Mouse (Mus musculus) liver, adult 2 months (tissue): ENCODE measurements at regions not wholly inside any gene's neighbourhood (a gene's known extent, or its start where the extent isn't known, plus 50 kb on each side); places are given as distances from the start of the nearest gene placed in this dataset.

Experiments used
- DNase-seq: peaks from one replicate; pipeline ENCODE4 v3.0.0-alpha.2; 2011; ENCODE audit warnings: low read depth, low spot score; ENCODE audit errors: extremely low read depth
- H3K27ac ChIP-seq: fragments of 200-500 bp; replicated peaks from 2 replicates; pipeline ENCODE4 v1.5.1; 2012; ENCODE audit warnings: low read depth, mild to moderate bottlenecking, control low read depth, inconsistent platforms, low read length; ENCODE audit not compliant: insufficient read depth
- H3K27me3 ChIP-seq: fragments of 200-500 bp; 2 replicates; pipeline ENCODE4 v1.6.1; 2012; ENCODE audit warnings: mild to moderate bottlenecking, moderate library complexity, low read length, inconsistent platforms; ENCODE audit not compliant: control insufficient read depth, insufficient read depth
- H3K36me3 ChIP-seq: fragments of 200-500 bp; 2 replicates; pipeline ENCODE4 v1.6.1; 2012; ENCODE audit warnings: low read length, inconsistent platforms; ENCODE audit not compliant: control insufficient read depth, insufficient read depth
- H3K4me1 ChIP-seq: fragments of 200-500 bp; 2 replicates; pipeline ENCODE4 v1.6.1; 2011; ENCODE audit warnings: low read length; ENCODE audit not compliant: control insufficient read depth, insufficient read depth
- H3K4me3 ChIP-seq: fragments of 200-500 bp; 2 replicates; pipeline ENCODE4 v1.5.1; 2011; ENCODE audit warnings: low read depth, mild to moderate bottlenecking, control low read depth, low read length, moderate library complexity; ENCODE audit not compliant: insufficient read depth
- H3K79me2 ChIP-seq: fragments of 200-500 bp; 2 replicates; pipeline ENCODE4 v1.6.1; 2012; ENCODE audit warnings: inconsistent platforms, mild to moderate bottlenecking, low read length, moderate library complexity; ENCODE audit not compliant: control insufficient read depth, insufficient read depth
- H3K9ac ChIP-seq: fragments of 200-500 bp; 2 replicates; pipeline ENCODE4 v1.6.1; 2012; ENCODE audit warnings: low read depth, mild to moderate bottlenecking, control low read depth, inconsistent platforms, low read length
- CTCF ChIP-seq: fragments of 200-500 bp; IDR thresholded peaks from 2 replicates; pipeline ENCODE4 v1.5.1; 2011; ENCODE audit warnings: low read depth, low read length, control low read depth
- POLR2A ChIP-seq: fragments of 200-500 bp; IDR thresholded peaks from 2 replicates; pipeline ENCODE4 v1.6.1; 2011; ENCODE audit warnings: low read length, control low read depth; ENCODE audit not compliant: insufficient read depth; ENCODE audit errors: extremely low read depth
- WGBS: fragments of 180-500 bp; shearing (Covaris S2); methylation state at CpG from one replicate; pipeline ENCODE4 v1.1.7; 2018; 5-methylcytosine and 5-hydroxymethylcytosine counted together

- 83% methylated on average over 1 of the region's 1 CpGs for WGBS
- Histone ChIP-seq H3K79me2 (no peaks in the 10 kb centered on the region), H3K27ac (no peak overlapping the region), H3K36me3 (no peaks in the 10 kb centered on the region), H3K4me3 (no peak overlapping the region), H3K27me3 (no peaks in the 10 kb centered on the region), H3K9ac (no peak overlapping the region), H3K4me1 (no peaks in the 10 kb centered on the region)
- TF ChIP-seq CTCF (no peak), POLR2A (no peak)
- DNase-seq = no peak
Measured at GRCm38 (mm10) chr19:15203039-15203438, 605.2 kb upstream of the Tle4 start.

GRCm38 (mm10) chr19:15201262-15201661 lies 603.4 kb upstream of the Tle4 start:
- Histone ChIP-seq H3K4me3 (no peak overlapping the region), H3K9ac (no peak overlapping the region), H3K4me1 (no peaks in the 10 kb centered on the region), H3K36me3 (no peaks in the 10 kb centered on the region), H3K27ac (no peak overlapping the region), H3K27me3 (no peaks in the 10 kb centered on the region), H3K79me2 (no peaks in the 10 kb centered on the region)
- TF ChIP-seq POLR2A (no peak), CTCF (no peak)
- DNase-seq = peak; percentile 1
- 44% methylated on average over 3 of the region's 3 CpGs for WGBS

GRCm38 (mm10) chr19:15200792-15201191 lies 602.9 kb upstream of the Tle4 start:
- Histone ChIP-seq H3K79me2 (no peaks in the 10 kb centered on the region), H3K4me3 (no peak overlapping the region), H3K27me3 (no peaks in the 10 kb centered on the region), H3K9ac (no peak overlapping the region), H3K4me1 (no peaks in the 10 kb centered on the region), H3K36me3 (no peaks in the 10 kb centered on the region), H3K27ac (no peak overlapping the region)
- TF ChIP-seq POLR2A (no peak), CTCF (no peak)
- 61% methylated on average over 4 of the region's 4 CpGs for WGBS
- DNase-seq = no peak

GRCm38 (mm10) chr19:15200361-15200760 lies 602.5 kb upstream of the Tle4 start:
- WGBS = 51% methylated on average over 2 of the region's 2 CpGs

GRCm38 (mm10) chr19:15199692-15200091 lies 601.8 kb upstream of the Tle4 start:
- H3K27me3 ChIP-seq = no peaks in the 10 kb centered on the region
- no peak overlapping the region for H3K9ac ChIP-seq
- 68% methylated on average over 1 of the region's 1 CpGs for WGBS
- no peak overlapping the region for H3K27ac ChIP-seq
- no peak overlapping the region for H3K4me3 ChIP-seq
- DNase-seq = no peak
- H3K79me2 ChIP-seq = no peaks in the 10 kb centered on the region
- H3K4me1 ChIP-seq = no peaks in the 10 kb centered on the region
- no peaks in the 10 kb centered on the region for H3K36me3 ChIP-seq
- TF ChIP-seq POLR2A (no peak), CTCF (no peak)

More at GRCm38 (mm10) chr19:15200361-15200760, 602.5 kb upstream of the Tle4 start:
- DNase-seq = no peak
- Histone ChIP-seq H3K4me3 (no peak overlapping the region), H3K9ac (no peak overlapping the region), H3K4me1 (no peaks in the 10 kb centered on the region), H3K27me3 (no peaks in the 10 kb centered on the region), H3K36me3 (no peaks in the 10 kb centered on the region), H3K27ac (no peak overlapping the region), H3K79me2 (no peaks in the 10 kb centered on the region)
- TF ChIP-seq CTCF (no peak), POLR2A (no peak)

GRCm38 (mm10) chr19:15175221-15175620 lies 577.4 kb upstream of the Tle4 start:
- H3K4me3 ChIP-seq = no peak overlapping the region
- H3K79me2 ChIP-seq = no peaks in the 10 kb centered on the region
- no peaks in the 10 kb centered on the region for H3K36me3 ChIP-seq
- no peaks in the 10 kb centered on the region for H3K4me1 ChIP-seq
- no peak overlapping the region for H3K27ac ChIP-seq
- H3K9ac ChIP-seq = no peak overlapping the region
- DNase-seq = no peak
- no peaks in the 10 kb centered on the region for H3K27me3 ChIP-seq
- no peak for TF ChIP-seq CTCF
- TF ChIP-seq POLR2A = no peak
